Mouse (Mus musculus): ENCODE measurements around the gene Plxnc1.

Plxnc1 gene

GRCm38 (mm10) chr10:94944691-94945205 is at the start of gene Plxnc1:
Gene Plxnc1 (minus strand): TSS chr10:94944835.
- in situ Hi-C loops (cut with MboI; ENCODE audit: low pct_unique_long_range_greater_than_20kb in 1 of 2, low sequenced_read_pairs in 2 of 2, unreplicated experiment in 1 of 2): no loop called here

GRCm38 (mm10) chr10:94992127-94992526 is 47.5 kb upstream of the Plxnc1 start:
- in situ Hi-C loops (cut with MboI; ENCODE audit: low pct_unique_long_range_greater_than_20kb in 1 of 2, low sequenced_read_pairs in 2 of 2, unreplicated experiment in 1 of 2): loop anchor here in 1 of 2 experiments (10.0 kb wide), 1 partner anchor 483 kb away; no protein-coding TSS in a partner anchor

GRCm38 (mm10) chr10:94991564-94992097 is 47.0 kb upstream of the Plxnc1 start:
- in situ Hi-C loops (cut with MboI; ENCODE audit: low pct_unique_long_range_greater_than_20kb in 1 of 2, low sequenced_read_pairs in 2 of 2, unreplicated experiment in 1 of 2): loop anchor here in 1 of 2 experiments (10.0 kb wide), 1 partner anchor 483 kb away; no protein-coding TSS in a partner anchor

GRCm38 (mm10) chr10:94990768-94991563 is 46.3 kb upstream of the Plxnc1 start:
- in situ Hi-C loops (cut with MboI; ENCODE audit: low pct_unique_long_range_greater_than_20kb in 1 of 2, low sequenced_read_pairs in 2 of 2, unreplicated experiment in 1 of 2): loop anchor here in 1 of 2 experiments (10.0 kb wide), 1 partner anchor 484 kb away; no protein-coding TSS in a partner anchor

GRCm38 (mm10) chr10:94989321-94989720 is 44.7 kb upstream of the Plxnc1 start:
- in situ Hi-C loops (cut with MboI; ENCODE audit: low pct_unique_long_range_greater_than_20kb in 1 of 2, low sequenced_read_pairs in 2 of 2, unreplicated experiment in 1 of 2): no loop called here

GRCm38 (mm10) chr10:94985103-94985502 is 40.5 kb upstream of the Plxnc1 start:
- in situ Hi-C loops (cut with MboI; ENCODE audit: low pct_unique_long_range_greater_than_20kb in 1 of 2, low sequenced_read_pairs in 2 of 2, unreplicated experiment in 1 of 2): no loop called here

- in situ Hi-C loops (cut with MboI; ENCODE audit: low pct_unique_long_range_greater_than_20kb in 1 of 2, low sequenced_read_pairs in 2 of 2, unreplicated experiment in 1 of 2): no loop called here
Observed at GRCm38 (mm10) chr10:94982528-94982927, 37.9 kb upstream of the Plxnc1 start.

GRCm38 (mm10) chr10:94981466-94982138 is 37.0 kb upstream of the Plxnc1 start:
- in situ Hi-C loops (cut with MboI; ENCODE audit: low pct_unique_long_range_greater_than_20kb in 1 of 2, low sequenced_read_pairs in 2 of 2, unreplicated experiment in 1 of 2): no loop called here

- in situ Hi-C loops (cut with MboI; ENCODE audit: low pct_unique_long_range_greater_than_20kb in 1 of 2, low sequenced_read_pairs in 2 of 2, unreplicated experiment in 1 of 2): no loop called here
Observed at GRCm38 (mm10) chr10:94978265-94978822, 33.7 kb upstream of the Plxnc1 start.

GRCm38 (mm10) chr10:94976329-94976728 is 31.7 kb upstream of the Plxnc1 start:
- in situ Hi-C loops (cut with MboI; ENCODE audit: low pct_unique_long_range_greater_than_20kb in 1 of 2, low sequenced_read_pairs in 2 of 2, unreplicated experiment in 1 of 2): no loop called here

- in situ Hi-C loops (cut with MboI; ENCODE audit: low pct_unique_long_range_greater_than_20kb in 1 of 2, low sequenced_read_pairs in 2 of 2, unreplicated experiment in 1 of 2): no loop called here
Observed at GRCm38 (mm10) chr10:94975099-94975496, 30.5 kb upstream of the Plxnc1 start.

- in situ Hi-C loops (cut with MboI; ENCODE audit: low pct_unique_long_range_greater_than_20kb in 1 of 2, low sequenced_read_pairs in 2 of 2, unreplicated experiment in 1 of 2): loop anchor here in 1 of 2 experiments (25.0 kb wide), 1 partner anchor 287 kb away; the partner anchor contains the start of gene Cep83
Observed at GRCm38 (mm10) chr10:94974345-94975098, 29.9 kb upstream of the Plxnc1 start.

GRCm38 (mm10) chr10:94971625-94972161 is 27.1 kb upstream of the Plxnc1 start:
- in situ Hi-C loops (cut with MboI; ENCODE audit: low pct_unique_long_range_greater_than_20kb in 1 of 2, low sequenced_read_pairs in 2 of 2, unreplicated experiment in 1 of 2): loop anchor here in 1 of 2 experiments (25.0 kb wide), 1 partner anchor 284 kb away; the partner anchor contains the start of gene Cep83

- in situ Hi-C loops (cut with MboI; ENCODE audit: low pct_unique_long_range_greater_than_20kb in 1 of 2, low sequenced_read_pairs in 2 of 2, unreplicated experiment in 1 of 2): loop anchor here in 1 of 2 experiments (25.0 kb wide), 1 partner anchor 283 kb away; the partner anchor contains the start of gene Cep83
Observed at GRCm38 (mm10) chr10:94970221-94970620, 25.6 kb upstream of the Plxnc1 start.

GRCm38 (mm10) chr10:94967468-94967867 is 22.8 kb upstream of the Plxnc1 start:
- in situ Hi-C loops (cut with MboI; ENCODE audit: low pct_unique_long_range_greater_than_20kb in 1 of 2, low sequenced_read_pairs in 2 of 2, unreplicated experiment in 1 of 2): loop anchor here in 1 of 2 experiments (10.0 to 25.0 kb wide), 2 partner anchors 280 to 343 kb away; partner anchors contain the start of gene Cep83

GRCm38 (mm10) chr10:94966789-94967188 is 22.2 kb upstream of the Plxnc1 start:
- in situ Hi-C loops (cut with MboI; ENCODE audit: low pct_unique_long_range_greater_than_20kb in 1 of 2, low sequenced_read_pairs in 2 of 2, unreplicated experiment in 1 of 2): loop anchor here in 1 of 2 experiments (10.0 to 25.0 kb wide), 2 partner anchors 279 to 342 kb away; partner anchors contain the start of gene Cep83

- in situ Hi-C loops (cut with MboI; ENCODE audit: low pct_unique_long_range_greater_than_20kb in 1 of 2, low sequenced_read_pairs in 2 of 2, unreplicated experiment in 1 of 2): loop anchor here in 1 of 2 experiments (10.0 to 25.0 kb wide), 2 partner anchors 278 to 340 kb away; partner anchors contain the start of gene Cep83
Observed at GRCm38 (mm10) chr10:94965093-94965492, 20.5 kb upstream of the Plxnc1 start.

Data from mouse embryonic stem cell (cell line).